ENCODE assay signal across 24 mouse cellular contexts in genomic region chr13:90851795-90852194, GRCm38 (mm10). TPM values are rescaled to one million over a fixed set of nuclear protein-coding genes. Genes with fewer than 3 reads are reported as not detected.
"Had no signal": no experiment of that assay in that cellular context is flagged by ENCODE, and none has a peak within 500 bp of the region (broad histone marks: within the 10 kb centered on the region; RNA-seq: fewer than 3 reads in every experiment).

No protein-coding gene starts in this region.

- H3K4me1 ChIP-seq: midbrain, embryonic 10.5 days; midbrain, embryonic 12.5 days; neural tube, embryonic 13.5 days; neural tube, embryonic 15.5 days; stomach, embryonic 15.5 days had no signal

- DNase-seq: lung, adult 18-20 months; lung, embryonic 14.5 days; lung, postnatal 10 days; lung, postnatal 36 days; midbrain, embryonic 14.5 days; retina, postnatal 1 day; right cerebral cortex, adult 18-20 months; right cerebral cortex, postnatal 25 days; right cerebral cortex, postnatal 4 days; thymus, adult 2 months; thymus, postnatal 25 days; thymus, postnatal 4 days had no signal

- ATAC-seq: midbrain, embryonic 16.5 days had no signal

- H3K27me3 ChIP-seq: midbrain, embryonic 12.5 days; neural tube, embryonic 13.5 days; neural tube, embryonic 15.5 days; stomach, embryonic 15.5 days had no signal

- H3K4me2 ChIP-seq: lung, embryonic 14.5 days; midbrain, embryonic 12.5 days; neural tube, embryonic 13.5 days; neural tube, embryonic 15.5 days; stomach, embryonic 15.5 days had no signal

- H3K27ac ChIP-seq: macrophage; midbrain, embryonic 10.5 days; midbrain, embryonic 12.5 days; neural tube, embryonic 13.5 days; neural tube, embryonic 15.5 days; stomach, embryonic 15.5 days; stomach, postnatal 0 days had no signal

- H3K36me3 ChIP-seq: midbrain, embryonic 10.5 days; midbrain, embryonic 12.5 days; neural tube, embryonic 13.5 days; neural tube, embryonic 15.5 days; stomach, embryonic 15.5 days had no signal

- H3K9ac ChIP-seq: lung, embryonic 14.5 days; midbrain, embryonic 12.5 days; neural tube, embryonic 13.5 days; neural tube, embryonic 15.5 days; stomach, embryonic 15.5 days had no signal

- H3K9me3 ChIP-seq: midbrain, embryonic 10.5 days; neural tube, embryonic 13.5 days; neural tube, embryonic 15.5 days; stomach, embryonic 15.5 days had no signal

- H3K4me3 ChIP-seq: megakaryocyte, embryonic 14.5 days; midbrain, embryonic 10.5 days; midbrain, embryonic 12.5 days; myocyte; neural tube, embryonic 13.5 days; neural tube, embryonic 15.5 days; stomach, embryonic 15.5 days had no signal

RNA-seq across cellular contexts. Expression of gene Atp6ap1l, which starts 53.4 kb away (rescaled TPM):
- total RNA-seq: megakaryocyte progenitor cell, adult 5-6 weeks had no signal
- polyA plus RNA-seq: lung, embryonic 14.5 days; macrophage; midbrain, embryonic 10.5 days; midbrain, embryonic 12.5 days; myocyte; spleen, adult 2 months; stomach, embryonic 15.5 days had no signal
